Mouse (Mus musculus): ENCODE measurements around the gene Vasn.

GRCm38 (mm10) chr16:4594814-4595526 is 44.8 kb upstream of the Vasn start:
- TF ChIP-seq CTCF (IDR thresholded peaks at IDR 0.05; ENCODE audit: control insufficient read depth, insufficient read depth, insufficient replicate concordance, low read depth, low read length) (no peak), POLR2A (IDR thresholded peaks at IDR 0.05; ENCODE audit: control insufficient read depth, low read depth, low read length) (no peak)

Measured in testis, adult 2 months (tissue).